Mouse (Mus musculus) kidney, embryonic 15.5 days (tissue): Measurements from ENCODE around the gene Pcsk7. TPM values are rescaled to one million over a fixed set of nuclear protein-coding genes. Genes with fewer than 3 reads are reported as not detected.
A peak's percentile ranks its signal among the peaks of the same experiment; 100 is the strongest.

Experiments used
- ATAC-seq: fragments of 200-750 bp; cut with Nextera tagmentation; replicated peaks from 2 replicates; pipeline ENCODE4 v1.8.0; 2017; ENCODE audit warnings: moderate TSS enrichment; ENCODE audit not compliant: low FRiP score
- H3K27ac ChIP-seq: fragments of 300-500 bp; sonication (generic); 2 replicates; pipeline ENCODE4 v1.5.1; 2015; ENCODE audit warnings: mild to moderate bottlenecking, inconsistent platforms
- H3K27me3 ChIP-seq: fragments of 300-500 bp; sonication (generic); 2 replicates; pipeline ENCODE4 v1.6.1; 2015; ENCODE audit warnings: inconsistent platforms
- H3K36me3 ChIP-seq: fragments of 300-500 bp; sonication (generic); 2 replicates; pipeline ENCODE4 v1.6.1; 2015; ENCODE audit warnings: inconsistent platforms
- H3K4me1 ChIP-seq: fragments of 300-500 bp; sonication (generic); 2 replicates; pipeline ENCODE4 v1.6.1; 2015; ENCODE audit warnings: inconsistent platforms
- H3K4me2 ChIP-seq: fragments of 300-500 bp; sonication (generic); 2 replicates; pipeline ENCODE4 v1.6.1; 2015; ENCODE audit warnings: moderate library complexity, mild to moderate bottlenecking, inconsistent platforms
- H3K4me3 ChIP-seq: fragments of 300-500 bp; sonication (generic); replicated peaks from 2 replicates; pipeline ENCODE4 v1.5.1; 2015; ENCODE audit warnings: mild to moderate bottlenecking, inconsistent platforms
- H3K9ac ChIP-seq: fragments of 300-500 bp; sonication (generic); 2 replicates; pipeline ENCODE4 v1.6.1; 2015; ENCODE audit warnings: mild to moderate bottlenecking, inconsistent platforms
- H3K9me3 ChIP-seq: fragments of 300-500 bp; sonication (generic); replicated peaks from 2 replicates; pipeline ENCODE4 v1.6.1; 2016; ENCODE audit warnings: inconsistent platforms
- WGBS: fragments of 180-500 bp; shearing (Covaris S2); methylation state at CpG from one replicate; pipeline ENCODE4 v1.1.7; 2015; ENCODE audit warnings: mixed read lengths; 5-methylcytosine and 5-hydroxymethylcytosine counted together
- microRNA-seq: library from miRNA; unstranded; fragments of <30 nt; microRNA quantifications from one replicate; pipeline ENCODE4, GENCODE M21; 2016
- polyA plus RNA-seq: library from polyadenylated mRNA; unstranded; fragments of >200 nt; fragmentation: Nextera tagmentation; extraction: Ambion mirVana; gene quantifications from 2 replicates; pipeline ENCODE4 v1.2.1, GENCODE M21; 2015

Pcsk7 gene
- polyA plus RNA-seq, 1 experiment from 2014 or later = 22.0 TPM

DNA sequence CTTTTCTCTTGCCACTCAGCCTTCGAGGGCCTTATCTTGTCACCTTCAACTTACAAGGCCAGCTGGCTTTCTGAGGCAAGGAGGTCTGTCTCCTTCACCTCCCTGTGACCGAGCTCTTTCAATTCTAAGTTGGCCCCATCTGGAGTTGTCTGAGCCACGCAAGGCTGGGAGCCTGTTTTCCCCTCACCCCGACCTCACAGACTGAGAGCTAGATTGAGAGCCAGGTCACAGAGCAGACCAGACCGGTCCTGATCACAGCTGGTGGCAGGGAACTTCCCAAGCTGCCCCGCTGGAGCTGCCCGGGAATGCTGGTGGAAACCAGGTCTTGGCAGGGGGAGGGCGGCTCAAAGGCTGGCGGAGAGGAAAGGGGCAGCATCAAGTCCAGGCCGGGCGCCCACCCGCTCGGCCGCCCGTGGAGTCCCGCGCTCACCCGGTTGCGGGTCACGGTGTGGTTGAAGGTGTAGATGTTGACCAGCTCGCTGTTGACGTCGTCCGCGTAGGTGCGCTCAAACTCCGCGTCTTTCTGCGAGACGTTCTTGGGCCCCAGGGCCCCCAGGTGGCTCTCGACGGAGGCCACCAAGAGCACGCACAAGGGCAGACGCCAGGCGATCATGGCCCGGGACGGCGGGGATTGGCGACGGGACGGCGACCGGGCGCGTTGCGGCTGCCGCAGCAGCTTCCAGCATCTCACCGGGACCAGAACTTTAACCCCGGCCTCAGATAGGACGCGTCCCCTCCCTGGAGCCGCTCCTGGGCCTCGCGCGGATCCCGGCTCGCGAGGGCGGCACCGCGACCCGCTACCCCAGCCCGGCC, 48.2 kb downstream of the Pcsk7 start:
- H3K9ac ChIP-seq = peak overlapping the region; percentile 87
- H3K4me3 ChIP-seq = peak overlapping the region; percentile 82
- ATAC-seq = peak; percentile 53
- no peaks in the 10 kb centered on the region for H3K27me3 ChIP-seq
- peaks cover 27% of the 10 kb centered on the region for H3K4me1 ChIP-seq
- no peaks in the 10 kb centered on the region for H3K9me3 ChIP-seq
- peaks cover 29% of the 10 kb centered on the region for H3K36me3 ChIP-seq
- H3K4me2 ChIP-seq = peak overlapping the region; percentile 83
- under 1% methylated on average over 63 of the region's 63 CpGs for WGBS
- peak overlapping the region; percentile 90 for H3K27ac ChIP-seq

DNA sequence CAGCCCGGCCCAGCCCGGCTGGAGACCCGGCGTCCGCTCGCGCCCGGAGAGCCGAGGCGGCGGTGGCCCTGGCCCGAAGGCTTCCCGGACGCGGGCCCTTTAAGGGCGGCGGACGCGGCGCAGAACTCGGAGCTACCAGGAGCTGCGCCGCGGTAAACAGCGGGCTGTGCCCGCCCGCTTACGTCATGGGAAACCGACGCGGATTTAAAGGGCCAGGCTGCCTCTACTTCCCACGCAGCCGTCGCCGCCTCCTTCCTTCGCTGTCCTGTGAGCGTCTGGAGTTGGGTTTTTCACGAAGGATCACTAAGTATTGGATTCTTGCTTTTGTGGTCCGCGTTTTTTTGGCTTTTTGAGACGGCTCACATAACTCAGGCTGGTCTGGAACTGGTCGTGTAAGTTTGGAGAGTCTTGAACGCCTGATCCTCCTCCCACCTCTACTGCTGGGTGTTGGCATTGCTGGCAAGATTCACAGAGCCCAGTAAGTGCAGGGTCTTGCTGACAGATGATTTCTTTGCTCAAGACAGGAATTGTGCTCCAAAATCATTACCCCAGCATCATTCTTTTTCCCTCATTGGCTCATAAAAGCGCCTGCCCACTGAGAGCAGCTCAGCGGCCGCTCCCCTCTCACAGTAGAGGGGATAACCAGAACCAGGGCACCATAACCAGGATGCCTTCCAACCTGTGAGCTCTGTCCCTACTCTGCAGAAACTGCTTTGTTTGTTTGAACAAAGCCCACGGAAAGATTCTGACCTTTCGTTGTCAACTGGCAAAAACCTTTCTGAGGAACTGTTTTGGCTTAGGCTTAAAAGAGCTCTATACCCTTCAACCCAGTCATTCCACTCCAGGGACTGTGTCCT, 49.0 kb downstream of the Pcsk7 start, which contains the start of gene Sidt2:
Sidt2 (minus strand) TSS at position 152 of the 857 bp plus-strand sequence.
- under 1% methylated on average over 48 of the region's 48 CpGs for WGBS
- peaks cover 27% of the 10 kb centered on the region for H3K4me1 ChIP-seq
- peaks cover 22% of the 10 kb centered on the region for H3K36me3 ChIP-seq
- H3K9ac ChIP-seq = peak within 1 kb of the TSS; percentile 87
- ATAC-seq = peak; percentile 96
- H3K9me3 ChIP-seq = no peaks in the 10 kb centered on the region
- peak within 1 kb of the TSS; percentile 83 for H3K4me2 ChIP-seq
- no peaks in the 10 kb centered on the region for H3K27me3 ChIP-seq
- H3K4me3 ChIP-seq = peak within 1 kb of the TSS; percentile 82
- peak within 1 kb of the TSS; percentile 90 for H3K27ac ChIP-seq

DNA sequence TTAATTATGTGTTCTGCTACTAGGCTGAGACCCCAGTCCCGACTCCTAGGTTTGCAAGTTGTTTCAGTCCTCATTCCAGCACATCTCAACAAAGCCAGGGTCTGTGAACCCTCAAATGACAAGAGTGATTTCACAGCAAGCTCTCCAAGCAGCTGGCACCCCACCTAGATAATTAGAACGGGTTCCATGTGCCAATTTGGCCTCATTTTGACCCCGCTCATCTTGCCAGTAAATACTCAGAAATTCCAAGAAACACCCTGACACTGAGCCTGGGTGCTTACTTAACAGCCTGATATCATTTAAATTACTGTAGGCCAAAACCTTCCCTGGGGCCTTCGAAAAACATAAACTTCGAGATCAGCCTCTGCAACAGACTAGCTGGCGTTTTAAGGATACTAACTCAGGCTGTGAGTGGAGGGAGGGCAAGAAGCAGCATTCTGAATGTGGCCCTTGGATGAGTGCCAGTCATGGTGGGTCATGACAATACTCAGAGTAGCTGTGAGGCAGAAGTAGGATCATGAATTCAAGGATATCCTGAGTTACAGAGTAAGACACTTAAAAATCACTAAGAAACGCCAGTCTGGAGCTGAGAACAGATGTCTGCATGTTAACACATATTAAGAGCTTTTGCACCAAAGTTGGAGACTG, 51.9 kb downstream of the Pcsk7 start:
- H3K27ac ChIP-seq = peak overlapping the region; percentile 59
- H3K27me3 ChIP-seq = no peaks in the 10 kb centered on the region
- ATAC-seq = no peak
- H3K4me1 ChIP-seq = peaks cover 24% of the 10 kb centered on the region
- no peak overlapping the region for H3K9ac ChIP-seq
- H3K36me3 ChIP-seq = peaks cover 27% of the 10 kb centered on the region
- no peak overlapping the region for H3K4me3 ChIP-seq
- no peak overlapping the region for H3K4me2 ChIP-seq
- no peaks in the 10 kb centered on the region for H3K9me3 ChIP-seq
- 55% methylated on average over 7 of the region's 7 CpGs for WGBS

DNA sequence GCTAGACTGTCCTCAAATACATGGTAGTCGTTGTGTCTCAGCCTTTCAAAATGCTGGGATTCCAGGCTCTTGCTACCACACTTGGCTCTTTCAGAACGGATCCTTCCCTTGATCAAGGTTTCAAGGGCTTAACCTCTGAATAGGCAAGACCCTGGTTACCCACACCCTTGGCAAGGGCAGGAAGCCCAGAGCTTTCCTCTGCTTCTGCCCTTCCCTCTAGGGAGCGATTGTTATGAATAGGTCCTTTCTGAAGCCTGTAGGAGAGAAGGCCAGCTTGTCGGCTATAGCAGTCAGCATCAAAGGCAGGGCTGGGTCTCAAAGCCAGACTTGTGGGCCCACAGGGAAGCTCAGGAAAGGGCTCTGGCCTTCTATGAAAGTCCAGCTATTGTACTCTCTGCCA, 52.6 kb downstream of the Pcsk7 start:
- peak overlapping the region; percentile 59 for H3K27ac ChIP-seq
- H3K27me3 ChIP-seq = no peaks in the 10 kb centered on the region
- no peak for ATAC-seq
- H3K36me3 ChIP-seq = peaks cover 34% of the 10 kb centered on the region
- H3K4me1 ChIP-seq = peaks cover 17% of the 10 kb centered on the region
- H3K9ac ChIP-seq = no peak overlapping the region
- no peak overlapping the region for H3K4me2 ChIP-seq
- 52% methylated on average over 4 of the region's 4 CpGs for WGBS
- no peaks in the 10 kb centered on the region for H3K9me3 ChIP-seq
- no peak overlapping the region for H3K4me3 ChIP-seq

DNA sequence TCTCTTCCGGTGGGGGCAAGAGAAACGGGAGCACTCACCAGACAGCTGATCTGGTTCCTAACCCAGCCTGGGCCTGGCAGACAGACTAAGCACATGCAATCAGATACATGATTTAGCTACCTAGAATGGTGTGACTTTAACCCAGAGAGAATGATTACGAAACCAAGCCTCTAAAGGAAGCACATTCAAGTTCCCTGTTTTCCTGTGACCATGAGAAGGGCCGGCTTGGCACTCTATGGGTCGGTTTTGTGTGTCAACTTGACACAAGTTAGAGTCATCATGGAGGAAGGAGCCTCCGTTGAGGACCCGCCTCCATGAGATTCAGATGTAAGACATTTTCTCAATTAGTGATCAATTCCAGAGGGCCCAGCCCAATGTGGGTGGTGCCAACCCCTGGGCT, 53.4 kb downstream of the Pcsk7 start:
- Histone ChIP-seq H3K27me3 (no peaks in the 10 kb centered on the region), H3K4me2 (no peak overlapping the region), H3K9ac (no peak overlapping the region), H3K4me1 (peaks cover 12% of the 10 kb centered on the region), H3K27ac (no peak overlapping the region), H3K4me3 (no peak overlapping the region), H3K36me3 (peaks cover 42% of the 10 kb centered on the region), H3K9me3 (no peaks in the 10 kb centered on the region)
- WGBS = 82% methylated on average over 7 of the region's 7 CpGs
- no peak for ATAC-seq

DNA sequence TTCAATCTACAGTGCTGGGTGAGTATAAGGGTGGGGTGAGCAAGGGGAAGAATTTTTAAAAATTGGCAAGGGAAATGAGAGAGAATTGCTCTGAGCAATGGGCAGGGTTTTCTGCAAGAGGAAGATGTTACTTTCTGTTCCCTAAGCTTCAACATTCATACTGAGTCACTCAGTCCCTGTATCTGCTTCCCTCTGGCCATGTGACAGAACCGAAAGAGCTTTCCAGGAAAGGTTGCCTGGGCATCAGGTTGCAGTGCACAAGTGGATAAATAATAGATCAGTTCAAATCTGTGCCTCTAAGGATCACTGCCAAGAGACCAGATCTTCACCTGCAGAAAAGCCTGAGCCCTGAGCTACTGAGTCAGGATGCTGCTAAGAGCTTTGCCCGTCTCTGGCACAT, 55.6 kb downstream of the Pcsk7 start:
- WGBS = 81% methylated on average over 2 of the region's 2 CpGs
- 0 out of 2 replicates have a peak, but pooled peaks cover 4% of the 10 kb centered on the region for H3K4me1 ChIP-seq
- H3K4me2 ChIP-seq = no peak overlapping the region
- H3K27ac ChIP-seq = no peak overlapping the region
- no peaks in the 10 kb centered on the region for H3K9me3 ChIP-seq
- ATAC-seq = no peak
- peaks cover 63% of the 10 kb centered on the region for H3K36me3 ChIP-seq
- H3K9ac ChIP-seq = no peak overlapping the region
- no peaks in the 10 kb centered on the region for H3K27me3 ChIP-seq
- no peak overlapping the region for H3K4me3 ChIP-seq

DNA sequence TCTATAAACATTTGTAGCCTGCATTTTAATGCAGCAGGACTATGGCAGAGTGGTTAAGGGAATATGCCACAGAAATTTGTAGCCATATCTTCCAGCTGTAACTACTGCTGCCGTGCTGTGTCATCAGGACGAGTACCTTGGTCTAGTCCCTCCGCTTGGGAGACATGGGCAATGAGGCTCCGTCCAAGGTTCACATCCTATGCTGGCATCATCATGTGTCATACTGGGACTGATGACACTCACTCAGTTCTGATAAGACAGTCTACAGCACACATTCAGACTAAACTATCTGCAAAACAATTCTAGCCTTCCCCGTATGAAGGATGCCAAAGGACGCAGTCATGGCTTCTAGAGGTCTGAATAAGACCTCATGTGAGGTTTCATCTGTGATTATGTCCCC, 57.3 kb downstream of the Pcsk7 start:
- Histone ChIP-seq H3K4me2 (no peak overlapping the region), H3K9me3 (no peaks in the 10 kb centered on the region), H3K4me1 (no peaks in the 10 kb centered on the region), H3K4me3 (no peak overlapping the region), H3K9ac (no peak overlapping the region), H3K36me3 (peaks cover 78% of the 10 kb centered on the region), H3K27ac (no peak overlapping the region), H3K27me3 (no peaks in the 10 kb centered on the region)
- 91% methylated on average over 6 of the region's 6 CpGs for WGBS
- ATAC-seq = no peak

DNA sequence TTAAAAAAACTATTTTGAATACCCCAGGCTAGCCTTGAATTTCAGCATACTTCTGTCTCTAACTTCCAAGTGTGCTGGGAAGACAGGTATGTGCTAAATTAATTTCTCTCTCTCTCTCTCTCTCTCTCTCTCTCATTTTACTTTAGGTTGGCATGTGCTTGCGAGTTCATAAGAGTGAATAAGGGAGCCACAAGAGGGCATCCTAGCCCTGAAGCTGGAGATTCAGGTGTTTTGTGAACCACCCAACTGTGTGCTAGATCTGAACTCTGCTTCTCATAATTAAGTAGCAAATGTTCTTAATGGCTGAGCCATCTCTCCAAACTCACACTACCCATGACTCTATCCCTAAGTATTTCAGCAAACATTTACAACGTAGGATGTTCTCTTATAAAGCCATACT, 70.6 kb downstream of the Pcsk7 start:
- H3K36me3 ChIP-seq = peaks cover 52% of the 10 kb centered on the region
- no peak overlapping the region for H3K27ac ChIP-seq
- no peak overlapping the region for H3K4me2 ChIP-seq
- no peak overlapping the region for H3K9ac ChIP-seq
- H3K27me3 ChIP-seq = no peaks in the 10 kb centered on the region
- no peak for ATAC-seq
- 0 out of 2 replicates have a peak, but pooled peaks cover 10% of the 10 kb centered on the region for H3K4me1 ChIP-seq
- no peak overlapping the region for H3K4me3 ChIP-seq
- WGBS = 92% methylated on average over 2 of the region's 2 CpGs
- H3K9me3 ChIP-seq = no peaks in the 10 kb centered on the region

Small RNAs within 50 kb of the gene (microRNA-seq; reads per million reads assigned to microRNA genes)
- gene Mir7087 = not detected

Other genes starting within 250 kb of the Pcsk7 start
- 28.3 and 30.6 TPM in 2 replicates for gene Cep164, start 77.8 kb upstream of the Pcsk7 start, polyA plus RNA-seq
- gene Bace1, start 67.9 kb upstream of the Pcsk7 start, polyA plus RNA-seq = 32.9 and 33.9 TPM in 2 replicates
- gene Rnf214, start 414 bp downstream of the Pcsk7 start, polyA plus RNA-seq = 57.4 and 62.3 TPM in 2 replicates
- 56.4 and 108 TPM in 2 replicates for gene Tagln, start 29.6 kb downstream of the Pcsk7 start, polyA plus RNA-seq
- gene Sidt2, start 48.8 kb downstream of the Pcsk7 start, polyA plus RNA-seq = 37.3 and 39.3 TPM in 2 replicates
- gene Pafah1b2, start 106.2 kb downstream of the Pcsk7 start, polyA plus RNA-seq = 162 and 170 TPM in 2 replicates
- 9.9 and 10.2 TPM in 2 replicates for gene Sik3, start 106.3 kb downstream of the Pcsk7 start, polyA plus RNA-seq